Mouse (Mus musculus) forebrain, embryonic 14.5 days (tissue): Measurements from ENCODE around the gene Acap2. TPM values are rescaled to one million over a fixed set of nuclear protein-coding genes. Genes with fewer than 3 reads are reported as not detected.

Experiments
- ATAC-seq: fragments of 200-750 bp; cut with Nextera tagmentation; 2 replicates; pipeline ENCODE4 v1.8.0; 2017; ENCODE audit warnings: mild to moderate bottlenecking, moderate library complexity
- DNase-seq: peaks from one replicate; pipeline ENCODE4 v3.0.0-alpha.2; 2015; ENCODE audit warnings: low spot score
- H3K27ac ChIP-seq: fragments of 300-500 bp; sonication (generic); 2 replicates; pipeline ENCODE4 v1.5.1; 2014; ENCODE audit warnings: low read depth, mild to moderate bottlenecking, control low read depth, low read length, moderate library complexity
- H3K27me3 ChIP-seq: fragments of 300-500 bp; sonication (generic); replicated peaks from 2 replicates; pipeline ENCODE4 v1.6.1; 2014; ENCODE audit warnings: low read length, control low read depth, mixed read lengths; ENCODE audit not compliant: control insufficient read depth, insufficient read depth
- H3K36me3 ChIP-seq: fragments of 300-500 bp; sonication (generic); 2 replicates; pipeline ENCODE4 v1.6.1; 2014; ENCODE audit warnings: low read length, control low read depth; ENCODE audit not compliant: control insufficient read depth, insufficient read depth
- H3K4me1 ChIP-seq: fragments of 300-500 bp; sonication (generic); 2 replicates; pipeline ENCODE4 v1.6.1; 2014; ENCODE audit warnings: antibody characterized with exemption, low read length, control low read depth; ENCODE audit not compliant: control insufficient read depth, insufficient read depth
- H3K4me2 ChIP-seq: fragments of 300-500 bp; sonication (generic); 2 replicates; pipeline ENCODE4 v1.6.1; 2014; ENCODE audit warnings: mild to moderate bottlenecking, control low read depth, low read length
- H3K4me3 ChIP-seq: fragments of 300-500 bp; sonication (generic); 2 replicates; pipeline ENCODE4 v1.5.1; 2014; ENCODE audit warnings: low read depth, low read length, control low read depth
- H3K9ac ChIP-seq: fragments of 300-500 bp; sonication (generic); 2 replicates; pipeline ENCODE4 v1.6.1; 2014; ENCODE audit warnings: mild to moderate bottlenecking, low read length, control low read depth, moderate library complexity
- H3K9me3 ChIP-seq: fragments of 300-500 bp; sonication (generic); replicated peaks from 2 replicates; pipeline ENCODE4 v1.6.1; 2016; ENCODE audit warnings: low read length, control low read depth, mixed read lengths; ENCODE audit not compliant: control insufficient read depth
- WGBS: fragments of 180-500 bp; shearing (Covaris S2); extraction: QIAGEN DNeasy Blood & Tissue Kit; methylation state at CpG from one replicate; pipeline ENCODE4 v1.1.7; 2014; 5-methylcytosine and 5-hydroxymethylcytosine counted together
- polyA plus RNA-seq: library from polyadenylated mRNA; unstranded; fragments of >200 nt; fragmentation: Nextera tagmentation; extraction: Ambion mirVana; gene quantifications from 2 replicates; pipeline ENCODE4 v1.2.1, GENCODE M21; 2014

The Acap2 gene
- polyA plus RNA-seq, 1 experiment from 2014 or later: 11.3 TPM

DNA sequence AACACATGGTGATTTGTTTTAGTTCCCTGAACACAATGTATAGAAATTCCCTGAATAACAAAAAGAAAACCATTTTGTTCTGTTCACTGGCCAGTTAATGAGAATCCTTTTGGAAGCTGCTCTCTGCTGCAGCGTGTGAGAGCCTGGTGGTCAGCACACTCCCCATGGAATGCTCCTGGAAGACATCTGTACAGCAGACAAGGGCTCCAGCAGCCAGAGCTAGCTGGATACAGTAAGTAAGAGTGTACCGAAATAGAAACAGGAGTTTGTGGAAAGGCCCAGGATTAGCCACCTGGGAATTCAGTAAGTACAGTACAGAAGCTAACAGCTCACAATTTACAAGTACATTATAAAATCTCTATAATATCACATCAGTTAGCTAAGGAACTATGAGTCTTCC is 99.7 kb downstream of the Acap2 start:
- Histone ChIP-seq H3K4me2 (no peak overlapping the region), H3K27ac (no peak overlapping the region), H3K9ac (no peak overlapping the region), H3K27me3 (no peaks in the 10 kb centered on the region), H3K4me1 (no peaks in the 10 kb centered on the region), H3K9me3 (no peaks in the 10 kb centered on the region), H3K4me3 (no peak overlapping the region), H3K36me3 (peaks cover 41% of the 10 kb centered on the region)
- 64% methylated on average over 2 of the region's 2 CpGs for WGBS
- DNase-seq: no peak
- no peak for ATAC-seq

DNA sequence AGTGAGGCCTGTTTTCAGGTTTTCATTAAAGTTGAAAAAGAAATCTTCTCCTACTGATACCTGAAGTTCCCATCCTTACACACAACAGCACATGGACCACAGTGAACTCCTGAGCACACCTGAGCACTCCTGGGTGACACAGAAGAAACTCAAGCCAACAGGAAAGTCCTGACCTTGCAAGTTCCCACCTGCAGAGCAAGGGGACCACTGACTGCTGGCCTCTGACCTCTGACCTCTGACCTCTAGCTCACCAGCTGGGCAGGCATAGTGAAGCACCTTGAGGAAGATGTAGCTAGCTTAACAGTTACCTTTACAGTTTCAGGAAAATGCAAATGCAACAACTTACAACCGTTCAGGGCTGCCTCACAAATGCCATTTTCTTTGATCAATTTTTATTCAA is 101.1 kb downstream of the Acap2 start:
- H3K4me3 ChIP-seq: no peak overlapping the region
- H3K36me3 ChIP-seq: peaks cover 39% of the 10 kb centered on the region
- no peak overlapping the region for H3K4me2 ChIP-seq
- ATAC-seq (no peak), DNase-seq (no peak)
- no peak overlapping the region for H3K9ac ChIP-seq
- no peaks in the 10 kb centered on the region for H3K27me3 ChIP-seq
- H3K4me1 ChIP-seq: no peaks in the 10 kb centered on the region
- no peaks in the 10 kb centered on the region for H3K9me3 ChIP-seq
- 86% methylated on average over 1 of the region's 1 CpGs for WGBS
- H3K27ac ChIP-seq: no peak overlapping the region

DNA sequence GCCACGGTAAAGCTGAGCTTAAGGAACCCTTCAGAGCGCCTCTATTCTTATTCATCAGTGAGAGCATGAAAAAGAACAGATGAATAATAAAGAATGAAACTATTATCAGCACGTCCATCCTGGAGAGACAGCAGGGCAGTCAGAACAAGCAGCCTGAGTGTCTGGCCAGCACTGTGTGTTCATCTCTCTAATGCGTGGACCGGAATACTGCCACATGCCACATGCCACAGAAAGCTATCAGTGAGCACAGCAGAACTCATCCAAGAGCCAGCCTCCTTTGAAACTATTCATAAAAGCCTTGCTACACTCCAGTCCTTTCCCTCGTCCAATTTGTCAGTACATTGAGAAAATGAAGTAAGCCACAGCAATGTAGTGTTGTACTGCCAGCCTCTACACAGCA is 107.0 kb downstream of the Acap2 start:
- Histone ChIP-seq H3K9ac (no peak overlapping the region), H3K9me3 (no peaks in the 10 kb centered on the region), H3K27me3 (no peaks in the 10 kb centered on the region), H3K4me2 (no peak overlapping the region), H3K36me3 (0 out of 2 replicates have a peak, but pooled peaks cover 8% of the 10 kb centered on the region), H3K4me1 (no peaks in the 10 kb centered on the region), H3K4me3 (no peak overlapping the region), H3K27ac (no peak overlapping the region)
- WGBS: 54% methylated on average over 6 of the region's 6 CpGs
- ATAC-seq (no peak), DNase-seq (no peak)

DNA sequence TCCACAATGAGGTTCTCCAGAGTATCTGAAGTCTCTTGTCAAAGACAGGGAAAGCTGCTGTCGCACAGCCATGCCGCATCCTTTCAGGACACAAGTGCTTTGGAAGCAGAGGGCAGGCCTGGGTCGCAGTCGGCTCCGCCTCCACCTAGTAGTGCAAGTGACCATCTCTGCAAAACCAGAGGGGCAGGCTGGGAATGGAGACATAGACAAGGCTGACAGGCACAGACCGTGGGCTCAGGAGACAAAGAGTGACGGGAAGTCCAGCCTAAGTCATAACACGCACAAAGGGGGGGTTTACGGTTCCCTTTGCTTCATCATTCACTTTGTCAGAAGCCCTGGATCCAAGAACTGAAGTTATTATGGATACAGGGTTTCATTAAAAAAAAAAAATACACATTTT is 107.9 kb downstream of the Acap2 start:
- H3K4me1 ChIP-seq: no peaks in the 10 kb centered on the region
- 0 out of 2 replicates have a peak, but pooled peaks cover 6% of the 10 kb centered on the region for H3K36me3 ChIP-seq
- DNase-seq (no peak), ATAC-seq (no peak)
- H3K4me3 ChIP-seq: no peak overlapping the region
- no peak overlapping the region for H3K4me2 ChIP-seq
- no peak overlapping the region for H3K27ac ChIP-seq
- H3K9me3 ChIP-seq: no peaks in the 10 kb centered on the region
- no peaks in the 10 kb centered on the region for H3K27me3 ChIP-seq
- 58% methylated on average over 9 of the region's 9 CpGs for WGBS
- H3K9ac ChIP-seq: no peak overlapping the region

DNA sequence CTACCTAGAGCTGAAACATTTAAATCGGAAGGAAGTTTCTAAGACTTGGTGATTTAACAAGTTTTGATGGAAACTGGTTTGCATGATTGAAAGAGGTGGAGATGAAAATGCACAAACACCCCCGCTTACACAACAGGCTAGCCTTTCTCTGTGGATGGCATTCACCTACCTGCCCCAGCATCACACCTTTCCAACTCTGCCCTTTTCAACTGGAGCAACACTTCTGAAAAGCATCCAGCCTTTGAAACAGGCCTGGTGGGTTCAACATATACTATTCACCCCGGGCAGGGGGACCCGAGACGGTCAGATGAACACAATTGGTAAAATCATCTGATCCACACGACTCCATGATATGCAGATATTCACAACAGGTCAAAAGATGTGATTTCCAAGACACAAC is 119.2 kb downstream of the Acap2 start:
- H3K27ac ChIP-seq: no peak overlapping the region
- DNase-seq (no peak), ATAC-seq (no peak)
- H3K27me3 ChIP-seq: no peaks in the 10 kb centered on the region
- no peaks in the 10 kb centered on the region for H3K9me3 ChIP-seq
- WGBS: 63% methylated on average over 6 of the region's 6 CpGs
- H3K36me3 ChIP-seq: peaks cover 2% of the 10 kb centered on the region; the same call in 1 of the 2 replicates
- H3K4me3 ChIP-seq: no peak overlapping the region
- H3K4me1 ChIP-seq: peaks cover 7% of the 10 kb centered on the region; the same call in 1 of the 2 replicates
- H3K4me2 ChIP-seq: peak overlapping the region; percentile 95; the same call in 1 of the 2 replicates
- H3K9ac ChIP-seq: no peak overlapping the region

DNA sequence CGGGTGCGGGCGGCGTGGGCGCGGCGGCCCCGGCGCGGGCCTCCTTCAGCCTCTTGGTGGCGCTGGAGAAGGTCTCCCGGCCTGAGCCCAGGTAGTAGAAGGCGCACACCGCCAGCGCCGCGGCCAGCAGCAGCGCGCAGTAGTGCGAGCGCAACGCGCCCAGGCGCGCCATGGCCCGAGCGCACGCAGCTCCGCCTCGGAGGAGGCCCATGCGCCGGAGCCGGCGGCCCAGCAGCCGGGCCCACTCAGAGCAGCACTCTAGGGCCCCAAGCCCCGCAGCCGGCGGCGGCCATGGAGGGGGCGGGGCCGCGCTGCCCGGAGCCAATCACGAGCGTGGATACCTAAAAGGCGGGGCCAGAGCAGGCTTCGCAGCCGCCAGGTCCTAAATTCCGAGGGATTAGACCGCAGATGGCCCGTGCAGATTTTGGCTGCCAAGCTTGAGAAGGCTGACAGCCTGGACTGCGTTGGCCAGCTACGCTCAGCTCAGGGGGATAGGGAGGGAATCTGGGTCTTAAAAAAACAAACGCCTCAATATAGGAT is 119.8 kb downstream of the Acap2 start, which contains the start of gene Xxylt1:
TSS of gene Xxylt1 (minus strand) at position 308 of the 540 bp plus-strand sequence.
- peak within 1 kb of the TSS; percentile 79 for H3K9ac ChIP-seq
- H3K27ac ChIP-seq: peak within 1 kb of the TSS; percentile 88
- peak; percentile 98 for DNase-seq
- H3K4me2 ChIP-seq: peak within 1 kb of the TSS; percentile 95
- peaks cover 2% of the 10 kb centered on the region; the same call in 1 of the 2 replicates for H3K36me3 ChIP-seq
- peak within 1 kb of the TSS; percentile 80 for H3K4me3 ChIP-seq
- no peaks in the 10 kb centered on the region for H3K9me3 ChIP-seq
- H3K27me3 ChIP-seq: no peaks in the 10 kb centered on the region
- peak; percentile 99 for ATAC-seq
- H3K4me1 ChIP-seq: peaks cover 7% of the 10 kb centered on the region; the same call in 1 of the 2 replicates
- under 1% methylated on average over 53 of the region's 54 CpGs for WGBS

DNA sequence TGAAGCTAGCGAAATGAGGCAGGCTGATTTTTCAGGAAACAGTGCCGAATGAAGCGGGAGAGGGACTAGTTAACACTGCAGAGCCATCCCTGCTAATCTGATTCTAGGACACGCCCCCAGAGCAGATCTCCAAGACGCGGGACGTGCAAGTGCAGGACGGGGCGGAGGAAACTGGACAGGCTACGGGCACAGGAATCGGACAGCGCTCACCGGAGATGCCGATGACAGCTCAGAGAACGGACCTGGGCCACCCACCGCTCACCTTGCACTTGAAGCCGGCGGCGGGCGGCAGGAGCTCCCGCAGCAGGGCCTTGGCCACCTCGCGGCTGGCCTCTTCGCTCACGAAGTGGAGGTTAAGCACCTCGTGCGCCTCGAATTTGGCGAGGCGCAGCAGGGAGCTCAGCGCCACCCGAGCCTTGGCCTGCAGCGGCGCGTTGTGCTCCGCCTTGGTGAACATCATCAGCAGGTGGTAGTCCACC is 120.4 kb downstream of the Acap2 start:
- Histone ChIP-seq H3K27me3 (no peaks in the 10 kb centered on the region), H3K9me3 (no peaks in the 10 kb centered on the region), H3K4me2 (peak overlapping the region; percentile 95), H3K27ac (peak overlapping the region; percentile 88), H3K4me1 (peaks cover 7% of the 10 kb centered on the region; the same call in 1 of the 2 replicates), H3K36me3 (peaks cover 2% of the 10 kb centered on the region; the same call in 1 of the 2 replicates), H3K4me3 (peak overlapping the region; percentile 80), H3K9ac (peak overlapping the region; percentile 79)
- ATAC-seq (peak; percentile 53), DNase-seq (peak; percentile 77)
- under 1% methylated on average over 36 of the region's 36 CpGs for WGBS

DNA sequence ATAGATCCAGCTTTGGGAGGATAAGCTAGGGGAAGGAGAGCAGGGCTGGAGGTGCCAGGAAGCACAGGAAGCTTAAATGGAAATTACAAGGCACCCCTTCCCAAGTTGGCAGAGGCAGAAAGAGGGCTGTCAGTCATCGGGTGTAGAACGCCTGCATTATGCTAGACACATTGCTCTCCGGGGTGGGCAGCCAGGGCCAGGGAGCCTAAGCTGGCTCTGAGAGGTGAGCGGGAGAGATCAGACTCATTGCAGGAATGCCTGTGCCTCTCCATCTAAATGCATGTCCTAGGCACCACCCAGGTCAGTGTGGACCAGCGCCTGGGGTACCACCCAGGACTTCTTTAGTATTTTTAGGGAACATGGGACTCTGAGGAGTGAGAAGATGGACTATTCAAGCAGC is 123.6 kb downstream of the Acap2 start:
- no peak for ATAC-seq
- H3K4me1 ChIP-seq: peaks cover 7% of the 10 kb centered on the region; the same call in 1 of the 2 replicates
- WGBS: 93% methylated on average over 5 of the region's 5 CpGs

DNA sequence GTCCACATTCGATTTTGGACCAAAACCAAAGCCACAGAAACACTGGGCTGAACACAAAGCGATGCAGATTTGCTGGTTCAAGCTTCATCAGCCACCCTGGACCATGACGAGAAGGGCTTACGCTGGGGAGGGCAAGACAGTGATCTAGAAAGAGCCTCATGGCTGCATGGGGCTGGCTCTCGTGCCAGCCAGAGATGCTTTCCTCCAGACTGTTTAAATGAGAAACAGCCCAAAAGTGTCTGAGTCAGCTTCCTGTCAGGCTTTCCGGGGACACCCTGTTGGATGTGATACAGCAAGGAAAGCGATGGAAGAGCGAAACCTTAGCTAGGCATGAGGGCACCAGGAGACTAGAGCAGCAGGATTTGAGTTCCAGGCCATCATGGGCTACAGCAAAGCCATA is 124.6 kb downstream of the Acap2 start:
- H3K27me3 ChIP-seq: no peaks in the 10 kb centered on the region
- no peak overlapping the region for H3K9ac ChIP-seq
- H3K9me3 ChIP-seq: no peaks in the 10 kb centered on the region
- 94% methylated on average over 8 of the region's 8 CpGs for WGBS
- H3K4me1 ChIP-seq: peaks cover 7% of the 10 kb centered on the region; the same call in 1 of the 2 replicates
- H3K27ac ChIP-seq: no peak overlapping the region
- ATAC-seq: no peak
- no peak for DNase-seq
- peaks cover 2% of the 10 kb centered on the region; the same call in 1 of the 2 replicates for H3K36me3 ChIP-seq
- no peak overlapping the region for H3K4me3 ChIP-seq
- H3K4me2 ChIP-seq: no peak overlapping the region

More for the DNA sequence above, 123.6 kb downstream of the Acap2 start:
- Histone ChIP-seq H3K27ac (no peak overlapping the region), H3K9me3 (no peaks in the 10 kb centered on the region), H3K27me3 (no peaks in the 10 kb centered on the region), H3K9ac (no peak overlapping the region), H3K4me3 (no peak overlapping the region), H3K36me3 (peaks cover 2% of the 10 kb centered on the region; the same call in 1 of the 2 replicates), H3K4me2 (no peak overlapping the region)
- DNase-seq: no peak
